Mouse (Mus musculus): Measurements from ENCODE around the gene Rin2.

GRCm38 (mm10) chr2:145798954-145799353 is 123.9 kb downstream of the Rin2 start:
- TF ChIP-seq CTCF (IDR thresholded peaks at IDR 0.05; ENCODE audit: borderline replicate concordance, insufficient read depth, low read depth, low read length) (no peak), POLR2A (IDR thresholded peaks at IDR 0.05; ENCODE audit: borderline replicate concordance, insufficient read depth, low read length) (no peak)
